ENCODE assay signal across 14 mouse cellular contexts in genomic region chr1:194679147-194679546, GRCm38 (mm10).
DNase-seq lines count a peak whose midpoint lies in the region; ATAC-seq and TF ChIP-seq lines count a peak whose summit lies in the region.
"Had no signal": no experiment of that assay in that cellular context is flagged by ENCODE, and none has a peak within 500 bp of the region (broad histone marks: within the 10 kb centered on the region; RNA-seq: fewer than 3 reads in every experiment).

No protein-coding gene starts in this region.

- no peaks in the 10 kb centered on the region for H3K9me3 ChIP-seq in heart, embryonic 10.5 days
- H3K9me3 ChIP-seq in kidney, postnatal 0 days (replicated peaks; ENCODE audit: low read length), result no peaks in the 10 kb centered on the region
- no peaks in the 10 kb centered on the region for H3K9me3 ChIP-seq in hindbrain, embryonic 11.5 days (ENCODE audit: control insufficient read depth, low read length)
- H3K9me3 ChIP-seq: forebrain, embryonic 12.5 days; limb, embryonic 15.5 days had no signal

- no peaks in the 10 kb centered on the region for H3K36me3 ChIP-seq in heart, embryonic 10.5 days
- H3K36me3 ChIP-seq in kidney, postnatal 0 days (ENCODE audit: insufficient read depth, low read length), result no peaks in the 10 kb centered on the region
- H3K36me3 ChIP-seq in hindbrain, embryonic 11.5 days (ENCODE audit: control insufficient read depth, insufficient read depth, low read length), result no peaks in the 10 kb centered on the region
- H3K36me3 ChIP-seq: forebrain, embryonic 12.5 days; limb, embryonic 15.5 days had no signal

- H3K27me3 ChIP-seq in heart, embryonic 10.5 days (ENCODE audit: insufficient read depth, poor library complexity, severe bottlenecking), result no peaks in the 10 kb centered on the region
- H3K27me3 ChIP-seq in kidney, postnatal 0 days (ENCODE audit: insufficient read depth, low read length), result no peaks in the 10 kb centered on the region
- no peaks in the 10 kb centered on the region for H3K27me3 ChIP-seq in hindbrain, embryonic 11.5 days (ENCODE audit: control insufficient read depth, insufficient read depth, low read length)
- H3K27me3 ChIP-seq: forebrain, embryonic 12.5 days; limb, embryonic 15.5 days had no signal

- H3K4me3 ChIP-seq in heart, embryonic 10.5 days, result no peak overlapping the region
- no peak overlapping the region for H3K4me3 ChIP-seq in kidney, postnatal 0 days (replicated peaks; ENCODE audit: low read depth, low read length)
- no peak overlapping the region for H3K4me3 ChIP-seq in hindbrain, embryonic 11.5 days (ENCODE audit: low read depth, low read length)
- H3K4me3 ChIP-seq: forebrain, embryonic 12.5 days; limb, embryonic 15.5 days had no signal

- DNase-seq in heart, embryonic 10.5 days (ENCODE audit: low spot score), result no peak
- DNase-seq in heart, postnatal 10 days, result no peak
- peak; percentile 56 for DNase-seq in kidney, postnatal 0 days (ENCODE audit: low spot score)
- DNase-seq in kidney, adult 18-20 months, result no peak
- peak; percentile 68 for DNase-seq in adipocyte (ENCODE audit: low spot score)
- DNase-seq in forelimb bud, embryonic 11.5 days (ENCODE audit: low read depth, low spot score), result peak; percentile 36
- DNase-seq in natural killer cell, adult 2 months (ENCODE audit: low spot score in 2 of 2), result no peak
- DNase-seq in hindbrain, embryonic 11.5 days (ENCODE audit: low spot score), result no peak
- DNase-seq: adrenal gland, adult 2 months; cerebellum, postnatal 14 days; right cerebral cortex, adult 18-20 months had no signal

- no peak for TF ChIP-seq CTCF in kidney, postnatal 0 days (IDR thresholded peaks at IDR 0.05; ENCODE audit: low read depth)

- H3K4me2 ChIP-seq in kidney, postnatal 0 days (ENCODE audit: low read length), result no peak overlapping the region
- no peak overlapping the region for H3K4me2 ChIP-seq in hindbrain, embryonic 11.5 days (replicated peaks; ENCODE audit: low read depth, low read length)
- H3K4me2 ChIP-seq: forebrain, embryonic 12.5 days; limb, embryonic 15.5 days had no signal

- H3K9ac ChIP-seq in kidney, postnatal 0 days (ENCODE audit: low read depth, low read length), result no peak overlapping the region
- no peak overlapping the region for H3K9ac ChIP-seq in hindbrain, embryonic 11.5 days (ENCODE audit: low read depth, low read length)
- H3K9ac ChIP-seq: forebrain, embryonic 12.5 days; limb, embryonic 15.5 days had no signal

- intact Hi-C loops in heart, postnatal 10 days (cut with DNase I), result no loop called here

- H3K27ac ChIP-seq in heart, embryonic 10.5 days, result peak overlapping the region; percentile 59
- no peak overlapping the region for H3K27ac ChIP-seq in kidney, postnatal 0 days
- no peak overlapping the region for H3K27ac ChIP-seq in hindbrain, embryonic 11.5 days (ENCODE audit: low read depth, low read length)
- H3K27ac ChIP-seq: forebrain, embryonic 12.5 days; limb, embryonic 15.5 days had no signal

- H3K4me1 ChIP-seq in heart, embryonic 10.5 days, result peaks cover 65% of the 10 kb centered on the region
- H3K4me1 ChIP-seq in kidney, postnatal 0 days (replicated peaks; ENCODE audit: insufficient read depth, low read length), result peaks cover 22% of the 10 kb centered on the region
- H3K4me1 ChIP-seq in hindbrain, embryonic 11.5 days (replicated peaks; ENCODE audit: control insufficient read depth, insufficient read depth, low read length), result no peaks in the 10 kb centered on the region

- peak; percentile 37; the same call in 1 of the 2 replicates for ATAC-seq in kidney, postnatal 0 days (replicated peaks; ENCODE audit: low FRiP score, low read depth)
- ATAC-seq in hindbrain, embryonic 11.5 days (ENCODE audit: low FRiP score), result no peak
- ATAC-seq: midbrain, embryonic 16.5 days had no signal

Comparison
In these comparisons a context has a peak if more than half of its experiments do, and no peak if none do; other contexts are left out.
1. DNase-seq: peak in kidney, postnatal 0 days (single experiment), adipocyte (single experiment) and forelimb bud, embryonic 11.5 days (single experiment); none in heart, embryonic 10.5 days (single experiment), heart, postnatal 10 days (0 of 2), kidney, adult 18-20 months (single experiment), natural killer cell, adult 2 months (0 of 2) and hindbrain, embryonic 11.5 days (single experiment).